Mouse (Mus musculus): ENCODE measurements around the gene Itih4.

GRCm38 (mm10) chr14:30943860-30944674 lies 57.8 kb downstream of the Itih4 start:
- TF ChIP-seq POLR2A (IDR thresholded peaks at IDR 0.05; ENCODE audit: insufficient read depth, low read depth, low read length) (no peak), CTCF (IDR thresholded peaks at IDR 0.05) (peak; percentile 87)

Measured in heart, adult 2 months (tissue).